Mouse (Mus musculus) CD4-positive naive resting alpha-beta T cell, adult 76 days (primary cell): ENCODE data around the gene Epha8. TPM values are rescaled to one million over a fixed set of nuclear protein-coding genes. Genes with fewer than 3 reads are reported as not detected.

Source experiments
- total RNA-seq: library from RNA; stranded (reverse); gene quantifications from one replicate; pipeline ENCODE4 v1.2.4, GENCODE M21; 2023

Gene Epha8
- not detected for total RNA-seq

GRCm38 (mm10) chr4:136956751-136957446, at the start of gene Epha8:
Epha8 (minus strand) TSS chr4:136956816.

GRCm38 (mm10) chr4:136898637-136899036, 58.0 kb downstream of the Epha8 start, which contains the start of gene C1qa:
C1qa (minus strand) TSS chr4:136898803.

GRCm38 (mm10) chr4:136892811-136893210, 63.8 kb downstream of the Epha8 start, which contains the start of gene C1qc:
C1qc (minus strand) TSS chr4:136893065.

GRCm38 (mm10) chr4:136886101-136886500, 70.5 kb downstream of the Epha8 start, which contains the start of gene C1qb:
C1qb (minus strand) TSS chr4:136886187.

Other genes starting within 250 kb of the Epha8 start
- gene Ephb2, start 120.8 kb downstream of the Epha8 start, total RNA-seq = 0.18 TPM
- gene C1qb, start 70.6 kb downstream of the Epha8 start, total RNA-seq = 9.1 TPM
- gene C1qc, start 63.8 kb downstream of the Epha8 start, total RNA-seq = 13.5 TPM
- 11.3 TPM for gene C1qa, start 58.0 kb downstream of the Epha8 start, total RNA-seq
- gene Zbtb40, start 92.0 kb upstream of the Epha8 start, total RNA-seq = 25.4 TPM